Mouse (Mus musculus) CH12.LX (cell line): ENCODE data around the gene Xylt1. TPM values are rescaled to one million over a fixed set of nuclear protein-coding genes. Genes with fewer than 3 reads are reported as not detected.

ENCODE experiments used
- DNase-seq: peaks from one replicate; pipeline ENCODE4 v3.0.0-alpha.2; 2013; ENCODE audit errors: extremely low read depth
- H3K27ac ChIP-seq: 2 replicates; pipeline ENCODE4 v1.5.1; 2012; ENCODE audit warnings: low read depth, mild to moderate bottlenecking, control low read depth, moderate library complexity; ENCODE audit not compliant: insufficient read depth
- H3K27me3 ChIP-seq: replicated peaks from 2 replicates; pipeline ENCODE3; 2012; ENCODE audit warnings: inconsistent platforms
- H3K36me3 ChIP-seq, 2 experiments: replicated peaks in 1 of 2; 2 replicates each; pipeline versions ENCODE3 to v1.6.1; 2012; ENCODE audit warnings: inconsistent platforms in 1 of 2, low read length in 1 of 2, mild to moderate bottlenecking in 1 of 2, mixed read lengths in 1 of 2, moderate library complexity in 1 of 2; ENCODE audit not compliant: control insufficient read depth in 1 of 2, insufficient read depth in 1 of 2
- H3K4me1 ChIP-seq, 2 experiments: 2 replicates each; pipeline ENCODE4 v1.6.1; 2012; ENCODE audit warnings: inconsistent platforms in 1 of 2, moderate library complexity in 1 of 2; ENCODE audit not compliant: insufficient read depth in 2 of 2, control insufficient read depth in 1 of 2
- H3K4me2 ChIP-seq: 2 replicates; pipeline ENCODE4 v1.6.1; 2012; ENCODE audit warnings: low read depth, mild to moderate bottlenecking, control low read depth; ENCODE audit not compliant: poor library complexity, insufficient read depth, severe bottlenecking
- H3K4me3 ChIP-seq, 3 experiments: fragments of 150-350 bp in 1 of 3; sonication (generic) in 1 of 3; replicated peaks in 1 of 3; 2 replicates each; pipeline versions ENCODE3 to v1.5.1; 2011 to 2012; ENCODE audit warnings: low read depth in 2 of 3, low read length in 2 of 3, mild to moderate bottlenecking in 2 of 3, moderate library complexity in 2 of 3, control low read depth in 1 of 3, improper control_type of control experiment in 1 of 3, inconsistent platforms in 1 of 3, mixed read lengths in 1 of 3; ENCODE audit not compliant: poor library complexity in 1 of 3
- H3K79me2 ChIP-seq: replicated peaks from 2 replicates; pipeline ENCODE4 v1.6.1; 2012; ENCODE audit warnings: mild to moderate bottlenecking, moderate library complexity; ENCODE audit not compliant: control insufficient read depth, poor library complexity, insufficient read depth, severe bottlenecking; ENCODE audit errors: extremely low read depth
- H3K9ac ChIP-seq: 2 replicates; pipeline ENCODE4 v1.6.1; 2012; ENCODE audit warnings: low read depth, mild to moderate bottlenecking, control low read depth, moderate library complexity; ENCODE audit not compliant: insufficient read depth
- H3K9me3 ChIP-seq: replicated peaks from 2 replicates; pipeline ENCODE3; 2012; ENCODE audit warnings: low read length, inconsistent platforms, mixed read lengths
- CHD1 ChIP-seq: IDR thresholded peaks from 2 replicates; pipeline ENCODE4 v1.6.1; 2012; ENCODE audit warnings: low read depth, low read length, improper control_type of control experiment, inconsistent platforms
- CTCF ChIP-seq, 2 experiments: IDR thresholded peaks in 1 of 2; conservative IDR thresholded peaks in 1 of 2; 2 replicates each; pipeline ENCODE4 v1.5.1; 2011 to 2012; ENCODE audit warnings: low read depth in 2 of 2, low read length in 2 of 2, improper control_type of control experiment in 1 of 2, inconsistent platforms in 1 of 2, mild to moderate bottlenecking in 1 of 2, moderate library complexity in 1 of 2
- E2F4 ChIP-seq: IDR thresholded peaks from 2 replicates; pipeline ENCODE4 v1.6.1; 2011; ENCODE audit warnings: low read depth, low read length, improper control_type of control experiment; ENCODE audit not compliant: insufficient replicate concordance
- ELF1 ChIP-seq: IDR thresholded peaks from 2 replicates; pipeline ENCODE4 v1.6.1; 2014; ENCODE audit warnings: low read depth, mild to moderate bottlenecking, inconsistent platforms, low read length, improper control_type of control experiment
- GABPA ChIP-seq: IDR thresholded peaks from 2 replicates; pipeline ENCODE4 v1.6.1; 2012; ENCODE audit warnings: low read depth, low read length, improper control_type of control experiment, inconsistent platforms; ENCODE audit not compliant: insufficient replicate concordance
- IRF4 ChIP-seq: IDR thresholded peaks from 2 replicates; pipeline ENCODE4 v1.6.1; 2014; ENCODE audit warnings: low read depth, mild to moderate bottlenecking, inconsistent platforms, low read length, improper control_type of control experiment
- JUN ChIP-seq: IDR thresholded peaks from 2 replicates; pipeline ENCODE4 v1.6.1; 2011; ENCODE audit warnings: low read depth, mild to moderate bottlenecking, low read length, improper control_type of control experiment, moderate library complexity; ENCODE audit not compliant: insufficient read depth
- MEF2A ChIP-seq: IDR thresholded peaks from 2 replicates; pipeline ENCODE4 v1.6.1; 2014; ENCODE audit warnings: low read depth, mild to moderate bottlenecking, inconsistent platforms, low read length, improper control_type of control experiment, borderline replicate concordance
- MXI1 ChIP-seq: IDR thresholded peaks from 2 replicates; pipeline ENCODE4 v1.6.1; 2011; ENCODE audit warnings: mild to moderate bottlenecking, low read depth, low read length, improper control_type of control experiment
- NELFE ChIP-seq: IDR thresholded peaks from 2 replicates; pipeline ENCODE4 v1.6.1; 2011; ENCODE audit warnings: low read depth, low read length, improper control_type of control experiment
- PAX5 ChIP-seq: IDR thresholded peaks from 2 replicates; pipeline ENCODE4 v1.6.1; 2012; ENCODE audit warnings: low read length, inconsistent platforms, mixed read lengths
- POLR2A ChIP-seq: IDR thresholded peaks from 2 replicates; pipeline ENCODE4 v1.6.1; 2011; ENCODE audit warnings: low read depth, mild to moderate bottlenecking, improper control_type of control experiment, low read length
- RAD21 ChIP-seq: IDR thresholded peaks from 2 replicates; pipeline ENCODE4 v1.6.1; 2011; ENCODE audit warnings: low read depth, mild to moderate bottlenecking, low read length, improper control_type of control experiment, moderate library complexity
- RCOR1 ChIP-seq: conservative IDR thresholded peaks from 2 replicates; pipeline ENCODE4 v1.6.1; 2012; ENCODE audit warnings: low read depth, mild to moderate bottlenecking, inconsistent platforms, low read length, improper control_type of control experiment
- SIN3A ChIP-seq: IDR thresholded peaks from 2 replicates; pipeline ENCODE4 v1.6.1; 2012; ENCODE audit warnings: low read length, improper control_type of control experiment, inconsistent platforms
- TBP ChIP-seq: conservative IDR thresholded peaks from 2 replicates; pipeline ENCODE4 v1.6.1; 2011; ENCODE audit warnings: low read depth, low read length, improper control_type of control experiment
- TCF12 ChIP-seq: IDR thresholded peaks from 2 replicates; pipeline ENCODE4 v1.6.1; 2014; ENCODE audit warnings: low read depth, mild to moderate bottlenecking, inconsistent platforms, low read length, improper control_type of control experiment
- UBTF ChIP-seq: IDR thresholded peaks from 2 replicates; pipeline ENCODE4 v1.6.1; 2012; ENCODE audit warnings: low read depth, mild to moderate bottlenecking, inconsistent platforms, low read length, improper control_type of control experiment, moderate library complexity
- USF1 ChIP-seq: IDR thresholded peaks from 2 replicates; pipeline ENCODE4 v1.6.1; 2014; ENCODE audit warnings: low read depth, mild to moderate bottlenecking, inconsistent platforms, low read length, improper control_type of control experiment
- USF2 ChIP-seq: conservative IDR thresholded peaks from 2 replicates; pipeline ENCODE4 v1.6.1; 2011; ENCODE audit warnings: low read depth, low read length, improper control_type of control experiment
- ZC3H11A ChIP-seq: IDR thresholded peaks from 2 replicates; pipeline ENCODE4 v1.6.1; 2012; ENCODE audit warnings: low read depth, mild to moderate bottlenecking, inconsistent platforms, low read length, improper control_type of control experiment
- ZKSCAN1 ChIP-seq: IDR thresholded peaks from 2 replicates; pipeline ENCODE4 v1.6.1; 2012; ENCODE audit warnings: low read depth, inconsistent platforms, low read length, improper control_type of control experiment, borderline replicate concordance
- ZMIZ1 ChIP-seq: IDR thresholded peaks from 2 replicates; pipeline ENCODE4 v1.6.1; 2012; ENCODE audit warnings: low read depth, mild to moderate bottlenecking, inconsistent platforms, low read length, improper control_type of control experiment
- ZNF384 ChIP-seq: IDR thresholded peaks from 2 replicates; pipeline ENCODE4 v1.6.1; 2012; ENCODE audit warnings: low read depth, low read length, improper control_type of control experiment, inconsistent platforms
- dilution Hi-C: fragments of 300-500 bp; cut with MboI; formaldehyde crosslinking; loops from 2 replicates; pipeline ENCODE4 v1.14.3; 2020; ENCODE audit warnings: low sequenced_read_pairs; ENCODE audit not compliant: extremely low pct_unique_long_range_greater_than_20kb, extremely low pct_ligation_motif_present
- in situ Hi-C: fragments of 300-500 bp; cut with MboI; formaldehyde crosslinking; loops from 3 replicates; pipeline ENCODE4 v1.14.3; 2019; ENCODE audit warnings: low sequenced_read_pairs, low pct_ligation_motif_present, low pct_unique_long_range_greater_than_20kb, mixed read lengths
- polyA plus RNA-seq: library from polyadenylated mRNA; unstranded; fragments of >175 nt; gene quantifications from 2 replicates; pipeline ENCODE4 v1.2.1, GENCODE M21; 2012; ENCODE audit warnings: low read depth; ENCODE audit not compliant: insufficient read length
- total RNA-seq, 2 experiments: library from RNA; depleted of rRNA; stranded (reverse); fragments of 300-350 nt in 1 of 2; fragments of >200 nt in 1 of 2; gene quantifications; 2 replicates each; pipeline ENCODE4 v1.2.3; 2012 to 2014

Xylt1 gene
- total and polyA plus RNA-seq, 3 experiments, result 0.38 to 0.84 (median 0.38) TPM

- Histone ChIP-seq H3K9ac (no peak overlapping the region), H3K79me2 (no peaks in the 10 kb centered on the region), H3K4me2 (no peak overlapping the region), H3K4me3 (no peak overlapping the region), H3K27ac (no peak overlapping the region), H3K4me1 (no peaks in the 10 kb centered on the region), H3K36me3 (no peaks in the 10 kb centered on the region), H3K9me3 (no peaks in the 10 kb centered on the region), H3K27me3 (no peaks in the 10 kb centered on the region)
- no peak for DNase-seq
- in situ Hi-C loops (no loop called here), dilution Hi-C loops (no loop called here)
- TF ChIP-seq SIN3A (no peak), ELF1 (no peak), TBP (no peak)
Measured at GRCm38 (mm10) chr7:117655732-117656131, 275.0 kb downstream of the Xylt1 start.

GRCm38 (mm10) chr7:117658180-117658579 is 277.4 kb downstream of the Xylt1 start:
- Histone ChIP-seq H3K9ac (no peak overlapping the region), H3K4me3 (no peak overlapping the region), H3K4me2 (no peak overlapping the region), H3K27me3 (no peaks in the 10 kb centered on the region), H3K9me3 (no peaks in the 10 kb centered on the region), H3K36me3 (no peaks in the 10 kb centered on the region), H3K79me2 (no peaks in the 10 kb centered on the region), H3K27ac (no peak overlapping the region), H3K4me1 (no peaks in the 10 kb centered on the region)
- no peak for TF ChIP-seq E2F4
- no peak for TF ChIP-seq ZC3H11A
- TF ChIP-seq TCF12, result no peak
- TF ChIP-seq NELFE, result no peak
- TF ChIP-seq ZMIZ1, result no peak
- TF ChIP-seq MXI1, result no peak
- no peak for TF ChIP-seq CHD1
- no peak for TF ChIP-seq IRF4
- TF ChIP-seq ZKSCAN1, result no peak
- TF ChIP-seq CTCF (conservative IDR thresholded peaks at IDR 0.05 in 1 of 2, IDR thresholded peaks at IDR 0.05 in 1 of 2; ENCODE audit: low read depth in 2 of 2, low read length in 2 of 2), result no peak
- no peak for TF ChIP-seq JUN
- no peak for DNase-seq
- dilution Hi-C loops, result no loop called here
- in situ Hi-C loops, result no loop called here

- TF ChIP-seq ELF1, result no peak
- TF ChIP-seq ZMIZ1, result no peak
- no peak for TF ChIP-seq POLR2A
- no peak for TF ChIP-seq JUN
- TF ChIP-seq ZNF384, result no peak
- no peak for TF ChIP-seq TCF12
- no peak for TF ChIP-seq RAD21
- TF ChIP-seq GABPA, result no peak
- no peak for TF ChIP-seq MXI1
- no peak for TF ChIP-seq USF2
- TF ChIP-seq IRF4, result no peak
- no peak for TF ChIP-seq UBTF
- TF ChIP-seq PAX5, result no peak
- TF ChIP-seq RCOR1, result no peak
- TF ChIP-seq MEF2A, result no peak
- TF ChIP-seq USF1, result no peak
- TF ChIP-seq ZC3H11A, result no peak
- Histone ChIP-seq H3K4me1 (no peaks in the 10 kb centered on the region), H3K79me2 (no peaks in the 10 kb centered on the region), H3K4me2 (no peak overlapping the region), H3K9ac (no peak overlapping the region), H3K9me3 (no peaks in the 10 kb centered on the region), H3K36me3 (no peaks in the 10 kb centered on the region), H3K27ac (no peak overlapping the region), H3K4me3 (no peak overlapping the region), H3K27me3 (no peaks in the 10 kb centered on the region)
- DNase-seq, result no peak
- dilution Hi-C loops, result no loop called here
- in situ Hi-C loops, result no loop called here
Measured at GRCm38 (mm10) chr7:117658739-117659138, 278.0 kb downstream of the Xylt1 start.
